ENCODE assay signal across 8 mouse cellular contexts in genomic region chr10:43002721-43003465, GRCm38 (mm10).
A peak's percentile ranks its signal among the peaks of the same experiment; 100 is the strongest.
DNase-seq lines count a peak whose midpoint lies in the region; ATAC-seq and TF ChIP-seq lines count a peak whose summit lies in the region.

No protein-coding gene starts in this region.

- no peak for ATAC-seq in hindbrain, embryonic 12.5 days (ENCODE audit: low FRiP score)
- no peak for ATAC-seq in midbrain, embryonic 12.5 days (ENCODE audit: low FRiP score, low read depth)

- H3K27ac ChIP-seq in kidney, adult 2 months (ENCODE audit: insufficient read depth, low read depth, low read length) = no peak overlapping the region
- H3K27ac ChIP-seq in brown adipose tissue, adult 24 weeks (replicated peaks; ENCODE audit: low read depth, low read length) = no peak overlapping the region
- H3K27ac ChIP-seq in hindbrain, embryonic 12.5 days = peak overlapping the region; percentile 48; the same call in 1 of the 2 replicates
- no peak overlapping the region for H3K27ac ChIP-seq in midbrain, embryonic 12.5 days (replicated peaks)

- H3K36me3 ChIP-seq in kidney, adult 2 months (ENCODE audit: control insufficient read depth, insufficient read depth, low read length) = no peaks in the 10 kb centered on the region
- H3K36me3 ChIP-seq in hindbrain, embryonic 12.5 days = 0 out of 2 replicates have a peak, but pooled peaks cover 4% of the 10 kb centered on the region
- H3K36me3 ChIP-seq in midbrain, embryonic 12.5 days = no peaks in the 10 kb centered on the region

- peak overlapping the region; percentile 46 for H3K4me2 ChIP-seq in hindbrain, embryonic 12.5 days (replicated peaks)
- peak overlapping the region; percentile 52 for H3K4me2 ChIP-seq in midbrain, embryonic 12.5 days (replicated peaks)

- 7% methylated on average over 25 of the region's 25 CpGs for whole genome bisulfite sequencing in kidney, adult 2 months
- 7% methylated on average over 24 of the region's 25 CpGs for WGBS in hindbrain, embryonic 12.5 days
- 10% methylated on average over 25 of the region's 25 CpGs for WGBS in midbrain, embryonic 12.5 days

- H3K4me3 ChIP-seq in kidney, adult 2 months (ENCODE audit: insufficient read depth, low read depth, low read length) = peak overlapping the region; percentile 45
- H3K4me3 ChIP-seq in brown adipose tissue, adult 24 weeks (ENCODE audit: insufficient read depth, low read depth, low read length) = peak overlapping the region; percentile 47
- peak overlapping the region; percentile 18 for H3K4me3 ChIP-seq in hindbrain, embryonic 12.5 days
- peak overlapping the region; percentile 26 for H3K4me3 ChIP-seq in midbrain, embryonic 12.5 days

- TF ChIP-seq CTCF in kidney, adult 2 months (conservative IDR thresholded peaks at IDR 0.05; ENCODE audit: insufficient read depth, insufficient read length, low read depth, low read length) = no peak

- TF ChIP-seq POLR2A in kidney, adult 2 months (IDR thresholded peaks at IDR 0.05; ENCODE audit: low read depth, low read length) = no peak

- H3K9me3 ChIP-seq in hindbrain, embryonic 12.5 days (replicated peaks) = no peaks in the 10 kb centered on the region
- H3K9me3 ChIP-seq in midbrain, embryonic 12.5 days = no peaks in the 10 kb centered on the region

- H3K27me3 ChIP-seq in kidney, adult 2 months (replicated peaks; ENCODE audit: control insufficient read depth, insufficient read depth, low read length) = 0 out of 2 replicates have a peak, but pooled peaks cover 1% of the 10 kb centered on the region
- no peaks in the 10 kb centered on the region for H3K27me3 ChIP-seq in hindbrain, embryonic 12.5 days
- H3K27me3 ChIP-seq in midbrain, embryonic 12.5 days = no peaks in the 10 kb centered on the region

- no peaks in the 10 kb centered on the region for H3K4me1 ChIP-seq in kidney, adult 2 months (ENCODE audit: control insufficient read depth, insufficient read depth, low read length)
- no peaks in the 10 kb centered on the region; the same call in 1 of the 2 replicates for H3K4me1 ChIP-seq in brown adipose tissue, adult 24 weeks (ENCODE audit: control insufficient read depth, insufficient read depth, insufficient read length, low read length)
- peaks cover 19% of the 10 kb centered on the region for H3K4me1 ChIP-seq in hindbrain, embryonic 12.5 days
- peaks cover 13% of the 10 kb centered on the region for H3K4me1 ChIP-seq in midbrain, embryonic 12.5 days

- H3K9ac ChIP-seq in hindbrain, embryonic 12.5 days = no peak overlapping the region
- H3K9ac ChIP-seq in midbrain, embryonic 12.5 days (replicated peaks) = peak overlapping the region; percentile 39; the same call in 1 of the 2 replicates

- DNase-seq in kidney, adult 2 months = no peak
- no peak for DNase-seq in kidney, adult 8-10 months
- no peak for DNase-seq in layer of hippocampus, postnatal 14 days (ENCODE audit: low spot score in 2 of 2)
- DNase-seq in layer of hippocampus, postnatal 10 days (ENCODE audit: low spot score in 2 of 2) = no peak
- DNase-seq in urinary bladder, postnatal 10 days (ENCODE audit: low spot score) = no peak
